Mouse (Mus musculus) MEL (cell line): Measurements from ENCODE around the gene Vmn1r27.

Source experiments
- CTCF ChIP-seq, 3 experiments: IDR thresholded peaks in 2 of 3; conservative IDR thresholded peaks in 1 of 3; 2 replicates each; pipeline ENCODE4 v1.5.1; 2011 to 2012; ENCODE audit warnings: low read length in 3 of 3, low read depth in 2 of 3, mild to moderate bottlenecking in 2 of 3, improper control_type of control experiment in 1 of 3, inconsistent platforms in 1 of 3, mixed read lengths in 1 of 3, moderate library complexity in 1 of 3; ENCODE audit not compliant: control insufficient read depth in 1 of 3, insufficient read depth in 1 of 3, poor library complexity in 1 of 3, severe bottlenecking in 1 of 3
- EP300 ChIP-seq, 2 experiments: IDR thresholded peaks; 2 replicates each; pipeline ENCODE4 v1.6.1; 2011; ENCODE audit warnings: improper control_type of control experiment in 2 of 2, low read length in 2 of 2, low read depth in 1 of 2, mild to moderate bottlenecking in 1 of 2
- MAX ChIP-seq: IDR thresholded peaks from 2 replicates; pipeline ENCODE4 v1.6.1; 2011; ENCODE audit warnings: low read length, improper control_type of control experiment
- POLR2A ChIP-seq, 2 experiments: IDR thresholded peaks; 2 replicates each; pipeline ENCODE4 v1.6.1; 2011 to 2012; ENCODE audit warnings: low read length in 2 of 2, mild to moderate bottlenecking in 2 of 2, control low read depth in 1 of 2, improper control_type of control experiment in 1 of 2, low read depth in 1 of 2, moderate library complexity in 1 of 2; ENCODE audit not compliant: control insufficient read depth in 1 of 2, insufficient read depth in 1 of 2, poor library complexity in 1 of 2
- TAL1 ChIP-seq: IDR thresholded peaks from 2 replicates; pipeline ENCODE4 v1.6.1; 2012; ENCODE audit warnings: mild to moderate bottlenecking, inconsistent platforms, low read length, moderate library complexity, mixed read lengths
- TCF12 ChIP-seq: IDR thresholded peaks from 2 replicates; pipeline ENCODE4 v1.6.1; 2014; ENCODE audit warnings: low read depth, mild to moderate bottlenecking, inconsistent platforms, low read length, improper control_type of control experiment, moderate library complexity
- UBTF ChIP-seq: IDR thresholded peaks from 2 replicates; pipeline ENCODE4 v1.6.1; 2012; ENCODE audit warnings: low read depth, mild to moderate bottlenecking, inconsistent platforms, low read length, improper control_type of control experiment, moderate library complexity, borderline replicate concordance; ENCODE audit not compliant: insufficient read depth
- USF1 ChIP-seq: IDR thresholded peaks from 2 replicates; pipeline ENCODE4 v1.6.1; 2014; ENCODE audit warnings: low read depth, mild to moderate bottlenecking, inconsistent platforms, low read length, improper control_type of control experiment, moderate library complexity

GRCm38 (mm10) chr6:58218721-58219120 is at the start of gene Vmn1r27:
- TF ChIP-seq UBTF (no peak), POLR2A (IDR thresholded peaks at IDR 0.05; ENCODE audit: control insufficient read depth in 1 of 2, insufficient read depth in 1 of 2, low read depth in 1 of 2, low read length in 2 of 2, poor library complexity in 1 of 2) (no peak), TAL1 (no peak), EP300 (IDR thresholded peaks at IDR 0.05; ENCODE audit: low read depth in 1 of 2, low read length in 2 of 2) (no peak), CTCF (IDR thresholded peaks at IDR 0.05 in 2 of 3, conservative IDR thresholded peaks at IDR 0.05 in 1 of 3; ENCODE audit: control insufficient read depth in 1 of 3, insufficient read depth in 1 of 3, low read depth in 2 of 3, low read length in 3 of 3, poor library complexity in 1 of 3, severe bottlenecking in 1 of 3) (no peak), USF1 (no peak), MAX (no peak), TCF12 (no peak)
